Mouse (Mus musculus) lung, postnatal 4 days (tissue): Measurements from ENCODE around the gene 5730480H06Rik.

Experiments
- DNase-seq, 2 experiments: peaks; one replicate each; pipeline ENCODE4 v3.0.0; 2021

5730480H06Rik gene

DNA sequence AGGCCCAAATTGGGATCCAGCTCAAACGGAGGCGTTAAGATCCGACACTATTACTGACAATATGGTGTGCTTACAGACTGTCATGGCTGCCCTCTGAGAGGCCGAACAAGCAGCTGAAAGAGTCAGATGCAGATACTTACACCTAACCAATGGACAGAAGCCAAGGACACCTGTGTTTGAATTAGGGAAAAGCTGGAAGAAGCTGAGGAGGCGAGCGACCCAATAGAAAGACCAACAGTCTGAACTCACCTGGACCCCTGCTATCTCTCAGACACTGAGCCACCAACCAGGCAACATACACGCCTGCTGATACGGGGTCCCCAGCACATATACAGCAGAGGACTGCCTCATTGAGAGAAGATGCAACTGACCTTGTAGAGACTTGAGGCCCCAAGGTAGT lies at the start of gene 5730480H06Rik:
TSS of gene 5730480H06Rik (plus strand) at position 301 of the 400 bp plus-strand sequence.
- no peak for DNase-seq

DNA sequence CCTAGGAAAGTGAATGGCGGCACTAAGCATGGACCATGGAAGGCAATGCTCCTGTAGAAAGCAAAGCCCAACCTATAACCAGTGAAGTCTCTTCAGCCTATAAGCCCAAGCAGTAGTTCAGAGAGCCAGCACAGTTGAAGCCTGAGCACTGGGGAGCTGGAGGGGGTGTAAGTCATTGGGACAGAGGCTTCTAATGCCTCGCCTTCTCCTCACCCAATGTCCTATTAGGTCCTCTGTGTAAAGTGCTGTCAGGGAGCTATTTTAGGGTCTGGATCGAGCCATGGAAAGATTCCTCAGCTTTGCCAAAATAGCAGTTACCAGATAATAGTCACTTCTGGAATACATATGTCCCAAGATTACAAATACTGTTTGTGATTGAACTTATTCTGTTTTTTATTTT lies 26.6 kb upstream of the 5730480H06Rik start:
- DNase-seq: peak; percentile 9 to 69

DNA sequence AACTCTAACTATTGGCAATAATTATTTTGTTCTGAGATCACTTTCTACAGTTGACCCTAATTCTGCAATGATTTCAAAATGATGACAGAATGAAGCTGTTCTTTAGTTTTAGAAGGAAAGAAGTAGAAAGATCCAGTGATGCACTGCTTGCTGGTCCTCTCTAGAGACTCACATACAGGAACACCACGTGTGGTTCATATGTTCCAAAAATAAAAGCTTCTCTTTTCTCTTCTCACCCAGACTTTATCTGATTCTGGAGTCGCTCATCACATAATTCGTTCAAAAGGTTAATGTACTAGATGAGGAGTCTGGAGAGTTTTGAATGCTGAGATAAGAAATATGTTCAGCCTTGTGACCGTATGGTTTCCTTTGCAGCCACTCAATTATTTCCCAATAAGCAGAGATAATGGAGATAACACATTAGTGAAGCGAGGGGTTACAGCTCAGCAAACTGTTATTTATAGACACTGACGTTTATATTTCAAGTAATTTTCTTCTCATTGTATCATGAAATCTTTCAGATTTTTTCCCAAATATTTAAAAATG lies 12.6 kb upstream of the 5730480H06Rik start:
- peak in 1 of 2 experiments; percentile 12 for DNase-seq

DNA sequence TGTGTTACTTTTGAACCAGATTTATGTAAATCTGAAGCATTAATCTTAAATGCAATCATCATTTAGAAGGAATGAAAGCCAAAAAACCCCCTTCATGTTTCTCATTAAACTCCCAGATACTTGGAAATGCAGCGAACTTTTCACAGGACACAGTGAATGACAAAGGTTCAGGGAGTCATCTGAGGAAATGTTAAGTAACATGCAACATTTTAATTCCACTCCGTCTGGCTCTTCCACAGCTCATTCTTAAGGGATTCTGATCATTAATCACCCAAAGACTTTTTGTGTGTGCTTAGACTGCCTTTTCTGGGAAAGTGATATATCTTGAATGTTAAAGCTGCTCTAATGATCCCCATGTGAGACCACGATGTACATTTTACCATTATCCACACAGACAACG lies 7.2 kb upstream of the 5730480H06Rik start:
- DNase-seq: no peak

DNA sequence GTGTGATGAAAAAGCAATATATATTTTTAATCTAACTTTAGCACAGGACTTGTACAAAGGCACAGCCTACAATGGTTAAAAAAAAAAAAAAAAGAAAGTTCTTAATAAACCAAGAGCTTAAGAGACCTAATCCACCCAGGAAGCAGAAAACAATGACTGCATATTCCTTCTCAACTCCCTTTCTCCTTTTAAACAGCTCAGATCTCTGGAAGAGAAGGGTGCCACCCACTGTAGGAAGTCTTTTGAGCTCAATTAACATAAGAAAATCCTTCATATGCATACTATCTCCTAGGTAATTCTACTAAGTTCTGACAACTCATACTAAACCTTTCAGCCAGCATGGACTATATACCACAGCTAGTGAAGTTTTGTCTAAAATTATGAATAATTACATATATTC lies 1.5 kb upstream of the 5730480H06Rik start:
- DNase-seq: no peak

DNA sequence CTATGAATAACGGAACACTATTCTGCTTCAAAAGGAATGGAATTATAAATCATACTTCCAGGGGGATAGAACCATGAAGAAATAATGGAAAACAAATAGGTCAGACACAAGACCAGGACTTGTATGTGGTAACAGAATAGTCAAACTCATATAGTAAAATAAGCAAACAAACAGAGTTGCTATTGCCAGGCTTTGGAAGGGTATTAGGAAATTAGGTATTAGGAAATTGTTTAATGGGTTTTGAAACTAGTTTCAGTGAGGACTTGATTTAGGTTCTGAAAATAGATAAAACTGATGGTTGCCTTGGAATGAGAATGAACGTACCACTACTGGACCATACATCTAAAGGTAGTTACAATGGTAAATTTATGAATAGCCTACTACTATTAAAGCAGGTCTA lies 2.0 kb downstream of the 5730480H06Rik start:
- no peak for DNase-seq

DNA sequence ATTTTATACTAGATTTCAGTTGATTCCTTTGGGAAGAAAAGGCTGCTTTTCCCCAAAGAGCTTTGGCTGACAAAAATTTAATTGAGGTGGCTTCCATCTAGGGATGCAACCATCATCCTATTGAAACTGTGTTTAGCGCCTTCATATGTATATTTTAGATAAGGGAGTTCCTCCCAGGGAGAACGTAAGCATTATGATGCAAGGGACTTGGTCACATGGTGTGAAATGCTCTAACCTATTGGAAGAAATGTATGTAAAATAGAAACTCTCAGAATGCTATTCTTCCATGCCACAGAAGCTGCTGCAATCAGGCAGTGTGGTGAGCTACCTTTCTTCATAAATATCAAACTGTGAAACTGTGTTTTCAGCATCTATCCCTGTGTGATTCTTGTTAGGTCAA lies 3.1 kb downstream of the 5730480H06Rik start:
- DNase-seq: no peak

DNA sequence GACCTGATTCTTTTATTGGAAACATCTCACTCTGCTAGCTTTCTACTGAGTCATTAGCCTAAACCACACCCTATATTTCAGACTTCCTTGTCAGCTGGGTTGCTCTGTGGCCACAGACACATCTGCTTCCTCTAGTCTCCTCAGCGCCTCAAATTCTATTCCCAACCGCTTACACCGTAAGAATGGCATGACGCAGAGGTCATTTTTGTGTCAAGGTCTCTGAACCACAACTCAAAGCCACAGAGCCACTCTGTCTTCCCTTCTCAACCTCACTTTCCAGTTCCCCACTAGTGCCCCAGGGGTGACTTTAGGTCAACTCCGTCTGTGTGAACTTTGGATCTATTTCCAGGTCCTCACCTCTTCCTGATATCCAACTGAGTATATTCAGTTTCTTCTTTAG lies 3.7 kb downstream of the 5730480H06Rik start:
- DNase-seq: no peak

DNA sequence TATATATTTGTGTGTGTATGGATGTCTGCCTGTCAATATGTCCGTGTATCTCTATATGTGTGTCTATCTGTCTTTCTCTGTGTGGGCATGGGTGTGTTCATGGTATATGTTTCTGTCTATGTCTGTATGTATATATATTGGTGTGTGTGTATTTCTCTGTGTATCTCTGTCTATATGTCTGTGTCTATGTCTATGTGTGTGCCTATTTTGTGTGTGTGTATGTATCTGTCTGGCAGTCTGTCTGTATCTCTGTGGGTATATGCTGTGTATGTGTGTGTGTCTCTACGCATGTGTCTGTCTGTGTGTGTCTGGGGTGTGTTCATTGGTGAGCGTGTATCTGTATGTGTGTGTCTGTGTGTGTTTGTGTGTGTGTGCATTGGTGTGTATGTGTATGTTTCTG lies 5.7 kb downstream of the 5730480H06Rik start:
- no peak for DNase-seq

DNA sequence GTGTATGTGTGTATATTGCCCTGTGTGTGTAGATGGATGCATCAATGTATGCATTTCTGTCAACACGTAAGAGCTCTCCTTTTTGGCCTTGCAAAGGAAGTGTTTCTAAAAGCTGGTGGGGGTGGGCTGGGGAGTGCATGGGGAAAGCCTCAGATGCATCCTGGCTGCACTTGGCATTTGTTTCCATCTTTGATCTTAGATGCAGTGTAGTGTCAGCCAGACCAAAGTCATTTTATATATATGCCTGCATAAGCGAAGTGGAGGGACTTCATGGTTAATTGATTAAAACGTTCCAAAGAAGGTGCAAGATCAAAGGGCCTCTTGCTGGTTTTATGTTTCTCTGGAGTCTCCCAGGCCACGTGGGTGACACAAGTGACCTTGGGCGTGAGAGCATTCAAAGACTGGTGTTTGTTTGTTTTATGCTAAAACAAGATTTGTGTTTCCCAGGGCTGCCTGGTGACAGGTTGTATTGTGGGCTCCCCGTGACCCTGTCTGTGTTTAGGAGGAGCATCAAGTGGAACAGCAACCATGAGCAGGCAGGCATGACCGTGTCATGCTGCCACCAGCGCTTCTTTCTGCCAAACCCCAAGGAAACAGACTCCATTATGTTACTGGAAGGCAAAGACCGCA lies 6.2 kb downstream of the 5730480H06Rik start:
- DNase-seq: no peak

DNA sequence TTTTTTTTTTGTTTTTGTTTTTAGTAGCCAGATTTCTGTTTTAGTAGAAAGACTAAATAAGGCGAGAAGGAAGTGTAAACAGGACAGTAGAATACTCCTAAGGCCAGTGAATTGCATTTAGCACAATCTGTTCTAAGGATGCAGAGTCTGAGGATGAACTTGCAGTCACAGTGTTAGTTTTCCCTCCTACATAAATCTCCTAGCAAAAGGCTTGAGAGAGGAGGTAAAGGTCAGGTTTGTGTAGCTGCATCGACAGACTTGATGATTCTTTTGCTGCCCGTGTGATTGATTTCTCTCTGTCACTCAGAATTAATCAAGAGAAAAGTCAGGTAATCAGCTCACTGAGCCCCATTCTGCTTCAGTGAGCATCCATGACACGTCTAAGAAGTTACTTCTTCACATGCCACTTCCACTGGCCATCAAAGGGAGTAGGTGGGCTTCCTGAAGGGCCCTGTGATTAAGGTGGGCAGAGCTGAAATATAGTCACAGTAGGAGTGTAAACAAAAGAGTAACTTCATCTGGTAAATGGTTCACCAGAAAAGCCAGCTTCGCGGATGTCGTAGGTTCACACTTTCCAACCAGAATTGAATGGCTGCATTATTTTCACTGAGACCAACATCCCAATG lies 13.2 kb downstream of the 5730480H06Rik start:
- DNase-seq: no peak

DNA sequence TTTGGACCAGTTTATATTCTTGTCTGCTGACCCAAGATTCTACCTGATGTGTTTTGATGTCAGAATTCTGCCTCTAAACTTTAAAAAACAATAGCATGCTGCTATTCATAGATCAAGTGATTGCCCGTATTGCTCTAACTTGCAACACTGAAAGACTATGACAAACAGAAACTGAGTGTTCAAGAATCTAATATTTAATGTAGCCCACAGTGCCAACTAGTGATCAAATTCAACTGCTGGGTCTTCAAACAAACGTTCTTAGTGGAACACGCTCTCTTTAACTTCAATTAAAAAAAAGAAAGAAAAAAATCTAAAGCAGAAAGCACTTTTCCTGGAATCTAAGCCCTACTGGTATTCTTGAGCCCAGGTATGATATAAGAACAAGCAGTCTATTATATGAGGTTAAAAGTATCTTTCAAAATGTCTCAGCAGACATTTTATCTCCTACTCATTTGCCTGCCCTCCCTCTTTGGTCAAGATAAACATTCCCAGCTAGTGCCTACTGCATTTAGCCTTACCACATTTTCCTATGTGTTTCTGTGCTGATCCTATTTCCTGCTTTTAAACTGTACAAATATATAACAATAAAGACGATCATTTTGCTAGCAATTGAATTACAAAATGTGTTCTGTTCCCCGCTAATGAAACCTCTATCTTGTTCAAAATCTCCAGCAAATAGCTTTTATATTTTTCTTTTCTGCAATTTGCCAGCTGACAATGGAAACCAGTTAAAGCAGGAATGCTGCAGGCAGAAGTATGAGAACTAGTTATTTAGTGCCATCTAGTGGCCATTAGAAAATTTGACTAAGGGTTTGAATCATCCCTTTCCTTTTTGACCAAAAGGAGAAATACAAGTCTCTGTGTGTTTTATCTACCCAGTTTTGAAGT lies 17.6 kb downstream of the 5730480H06Rik start:
- DNase-seq: no peak

DNA sequence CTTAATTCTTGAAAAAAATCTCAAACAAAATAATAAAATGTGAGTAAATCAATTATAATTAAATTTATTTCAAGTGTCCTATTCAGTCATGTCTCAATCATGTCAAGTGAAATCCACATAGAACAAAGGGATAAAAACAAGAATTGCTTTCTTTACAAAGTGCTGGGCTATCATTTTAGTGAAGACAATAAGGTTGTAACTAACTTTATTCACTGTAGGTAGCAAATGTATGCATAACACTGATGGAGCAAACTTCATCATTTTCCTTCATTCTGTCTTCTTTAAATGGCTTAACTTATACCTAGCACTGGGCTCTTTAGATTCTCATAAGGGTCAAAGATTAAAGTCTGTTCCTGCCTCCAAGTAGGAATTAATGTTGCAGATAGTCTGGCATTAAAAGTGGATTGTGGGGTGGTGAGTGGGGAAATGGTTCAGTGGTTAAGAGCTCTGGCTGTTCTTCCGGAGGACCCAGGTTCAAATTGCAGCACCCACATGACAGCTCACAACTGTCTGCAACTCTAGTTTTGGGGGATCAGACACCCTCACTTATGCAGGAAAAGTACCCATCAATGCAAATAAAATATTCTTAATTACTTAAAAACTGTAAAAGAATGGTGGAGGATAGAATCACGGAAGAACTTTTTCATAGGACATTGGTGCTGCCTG lies 18.4 kb downstream of the 5730480H06Rik start:
- no peak for DNase-seq

DNA sequence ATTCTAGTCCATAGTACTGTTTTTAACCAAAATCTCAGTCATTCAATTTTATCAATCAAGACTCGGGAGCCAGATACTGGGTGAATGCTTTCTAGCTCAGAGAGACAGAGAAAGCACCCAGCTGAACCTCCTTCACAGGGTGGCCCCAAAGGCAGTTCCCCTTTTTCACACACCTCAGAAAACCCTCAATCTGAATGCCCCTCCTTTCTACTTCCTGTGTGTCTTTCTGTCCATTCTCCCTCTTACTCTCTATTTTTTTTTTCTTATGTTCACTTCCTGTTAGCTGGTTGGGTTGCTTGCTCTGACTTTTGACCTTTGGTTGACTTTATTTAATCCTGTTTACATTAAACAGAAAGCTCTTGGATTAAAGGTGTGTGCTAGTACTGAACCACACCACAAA lies 21.6 kb downstream of the 5730480H06Rik start:
- no peak for DNase-seq

DNA sequence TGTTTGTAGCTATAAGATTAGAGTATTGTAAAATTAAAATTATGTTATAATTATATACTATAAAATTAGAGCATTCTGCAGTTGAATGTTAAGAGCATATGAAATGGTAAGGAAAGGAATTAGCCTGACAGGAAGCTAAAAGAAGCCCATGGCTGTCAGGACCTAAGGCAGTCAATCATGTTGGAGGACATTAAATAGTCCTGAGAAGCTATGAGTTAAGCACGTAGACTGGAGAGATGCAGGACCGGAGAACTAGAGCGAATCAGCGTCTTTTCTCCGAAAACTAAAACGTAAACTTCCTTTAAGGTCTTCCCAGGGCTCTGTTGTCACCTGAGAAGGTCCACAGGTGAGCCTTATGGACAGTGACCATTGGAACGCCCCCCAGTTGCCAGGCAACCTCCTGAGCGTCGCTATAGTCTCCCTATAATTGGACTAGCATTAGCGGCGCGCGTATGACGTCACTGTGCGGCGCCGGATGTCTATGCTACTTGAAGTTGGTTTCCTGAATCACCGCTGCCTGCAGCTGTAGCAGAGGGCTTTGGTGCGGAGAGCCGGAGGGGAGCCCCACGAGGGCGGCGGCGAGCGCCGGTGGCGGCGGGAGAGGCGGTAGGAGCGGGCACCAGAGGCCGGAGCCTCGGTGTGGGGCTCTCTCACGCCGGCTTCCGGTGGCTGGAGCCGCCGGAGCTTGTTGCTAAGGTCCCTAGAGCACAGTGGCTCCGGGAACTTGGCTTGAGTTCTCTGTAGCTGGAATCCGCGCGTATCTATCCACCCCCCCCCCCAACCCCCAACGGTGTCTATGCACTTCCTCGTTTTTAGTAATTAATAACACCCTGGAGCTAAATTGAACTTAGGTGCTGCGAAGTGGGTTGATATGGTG lies 44.4 kb downstream of the 5730480H06Rik start:
- peak; percentile 94 to 95 for DNase-seq

DNA sequence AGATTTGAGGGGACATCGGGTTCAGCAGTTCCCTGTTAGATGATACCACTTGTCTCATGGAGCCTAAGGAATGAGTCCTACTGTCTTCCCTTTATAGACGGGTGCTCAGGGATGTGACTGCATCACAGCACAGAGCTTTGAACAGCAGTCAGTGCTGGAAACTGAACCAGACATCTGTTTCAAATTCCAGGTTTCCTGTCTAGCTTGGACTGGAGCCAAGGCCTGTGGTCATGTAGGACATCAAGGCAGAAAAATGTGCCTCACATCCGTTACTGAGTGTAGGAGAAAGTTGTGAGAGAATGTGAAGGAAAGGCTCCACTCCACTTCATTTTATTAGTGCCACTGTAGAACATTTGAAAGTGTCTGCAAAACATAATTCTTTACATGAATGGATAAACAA lies 74.7 kb downstream of the 5730480H06Rik start:
- DNase-seq: no peak

DNA sequence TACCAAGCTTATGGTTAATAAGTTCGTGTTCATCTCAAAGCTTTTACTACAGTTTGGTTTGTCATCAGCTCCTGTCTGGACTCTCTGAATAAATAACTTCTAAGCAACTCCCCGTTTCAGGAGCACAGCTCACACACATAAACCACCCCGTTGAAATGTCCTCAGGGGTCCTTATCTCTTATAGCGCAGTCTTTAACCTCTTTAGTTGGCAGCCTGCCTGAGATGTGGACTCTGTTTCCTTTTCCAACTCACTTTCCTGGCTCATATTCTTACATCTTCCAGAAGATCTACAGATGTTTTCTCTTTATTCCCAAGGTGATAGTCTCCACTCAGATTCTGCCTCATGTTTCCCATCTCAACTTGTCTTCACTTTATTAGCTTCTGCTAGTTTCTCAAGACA lies 80.5 kb downstream of the 5730480H06Rik start:
- DNase-seq: no peak

DNA sequence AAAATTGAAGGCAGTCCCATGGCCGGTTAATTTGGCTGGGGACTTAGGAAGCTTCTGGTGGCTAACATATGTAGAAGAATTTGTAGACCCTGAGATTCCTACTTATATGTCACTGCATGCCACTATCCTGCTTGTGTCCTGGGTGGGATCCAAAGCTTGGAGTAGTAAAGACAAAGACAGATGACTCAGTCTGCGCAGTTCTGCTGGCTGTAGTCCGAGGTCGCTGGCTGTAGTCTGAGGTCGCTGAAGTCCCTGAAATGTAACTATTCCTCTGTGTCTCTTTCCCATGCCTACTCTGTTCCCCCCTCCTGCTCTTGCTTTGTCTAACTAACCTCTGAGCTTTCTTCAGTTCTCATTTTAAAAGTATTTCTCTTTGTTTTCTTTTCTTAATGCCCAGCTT lies 82.6 kb downstream of the 5730480H06Rik start:
- DNase-seq: no peak

DNA sequence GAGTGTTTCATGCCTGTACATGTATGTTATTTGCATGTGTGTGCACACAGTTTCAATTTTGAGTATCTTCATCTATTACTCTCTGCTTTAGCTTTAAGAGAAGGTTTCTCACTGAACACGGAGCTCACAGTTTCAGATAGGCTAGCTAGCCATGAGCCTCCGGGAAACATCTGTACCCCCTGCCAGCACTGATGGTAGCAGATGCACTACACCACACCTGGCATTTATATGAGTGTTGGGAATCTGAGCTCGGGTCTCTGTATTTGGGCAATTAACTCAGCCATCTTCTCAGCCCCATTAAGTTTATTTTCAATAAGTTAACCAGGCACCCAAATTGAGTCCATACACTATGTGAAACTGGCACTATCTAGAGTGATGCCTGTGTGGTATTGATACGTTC lies 83.7 kb downstream of the 5730480H06Rik start:
- no peak for DNase-seq

DNA sequence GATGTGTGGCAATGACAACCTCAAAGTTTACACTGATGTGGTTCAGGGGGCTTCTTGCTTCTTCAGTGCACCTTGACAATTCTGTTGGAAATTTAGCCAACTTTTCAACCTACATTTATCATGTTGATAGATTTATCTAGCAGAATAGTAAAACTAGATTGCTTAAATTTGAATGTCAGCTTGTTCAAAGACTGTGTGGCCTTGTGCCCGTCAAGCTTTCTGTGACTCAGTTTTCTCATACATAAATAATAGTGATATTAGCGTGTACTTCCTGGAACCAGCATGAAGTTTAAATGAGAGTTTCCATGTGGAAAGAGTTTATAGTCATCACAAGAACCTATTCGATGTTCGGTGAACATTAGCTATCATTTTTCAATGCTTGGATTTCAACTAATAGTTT lies 84.5 kb downstream of the 5730480H06Rik start:
- no peak for DNase-seq

DNA sequence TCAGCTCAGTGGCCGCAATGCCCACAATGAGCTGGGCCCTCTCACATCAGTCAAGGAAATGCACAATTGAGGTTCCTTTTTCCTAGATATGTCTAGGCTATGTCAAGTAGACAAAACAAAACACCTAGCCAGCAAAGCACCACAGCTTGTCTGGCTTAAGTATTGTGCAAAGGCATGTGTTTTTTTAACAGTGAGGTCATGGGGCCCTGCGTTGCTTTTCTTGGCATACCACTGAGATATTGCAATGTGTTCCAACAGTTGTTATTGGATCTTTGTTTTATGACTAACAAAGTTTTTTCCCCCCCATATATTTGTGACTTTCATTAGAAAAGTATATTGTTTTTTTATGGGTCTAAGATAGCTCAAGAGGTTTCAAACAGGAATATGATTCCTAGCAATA lies 92.0 kb downstream of the 5730480H06Rik start:
- no peak for DNase-seq

DNA sequence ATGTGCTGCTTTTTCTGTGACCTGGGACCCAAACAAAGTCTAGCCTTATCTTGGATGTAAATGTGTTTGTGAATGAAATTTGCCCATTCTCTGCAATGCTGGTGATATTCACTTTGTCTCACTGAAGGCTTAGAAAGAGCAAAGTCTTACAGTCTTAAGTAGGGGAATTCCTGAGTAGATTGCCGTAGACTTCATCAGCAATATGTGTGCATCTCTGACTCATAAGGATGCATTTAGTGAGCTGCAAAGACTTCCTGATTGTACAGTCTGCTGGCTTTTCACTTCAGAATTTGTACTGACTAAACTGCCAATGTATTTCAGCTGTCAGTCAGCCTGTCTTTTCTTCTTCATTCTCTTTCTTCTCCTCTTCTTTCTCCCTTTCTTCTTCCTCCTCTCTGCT lies 94.2 kb downstream of the 5730480H06Rik start:
- no peak for DNase-seq
